Mouse (Mus musculus) liver, adult (tissue): ENCODE data around the gene Tbc1d4.

Experiments used
- GATA4 ChIP-seq: IDR thresholded peaks from 2 replicates; pipeline ENCODE4 v1.6.1; 2014; ENCODE audit warnings: mild to moderate bottlenecking, low read length; ENCODE audit not compliant: insufficient replicate concordance

Tbc1d4 gene

DNA sequence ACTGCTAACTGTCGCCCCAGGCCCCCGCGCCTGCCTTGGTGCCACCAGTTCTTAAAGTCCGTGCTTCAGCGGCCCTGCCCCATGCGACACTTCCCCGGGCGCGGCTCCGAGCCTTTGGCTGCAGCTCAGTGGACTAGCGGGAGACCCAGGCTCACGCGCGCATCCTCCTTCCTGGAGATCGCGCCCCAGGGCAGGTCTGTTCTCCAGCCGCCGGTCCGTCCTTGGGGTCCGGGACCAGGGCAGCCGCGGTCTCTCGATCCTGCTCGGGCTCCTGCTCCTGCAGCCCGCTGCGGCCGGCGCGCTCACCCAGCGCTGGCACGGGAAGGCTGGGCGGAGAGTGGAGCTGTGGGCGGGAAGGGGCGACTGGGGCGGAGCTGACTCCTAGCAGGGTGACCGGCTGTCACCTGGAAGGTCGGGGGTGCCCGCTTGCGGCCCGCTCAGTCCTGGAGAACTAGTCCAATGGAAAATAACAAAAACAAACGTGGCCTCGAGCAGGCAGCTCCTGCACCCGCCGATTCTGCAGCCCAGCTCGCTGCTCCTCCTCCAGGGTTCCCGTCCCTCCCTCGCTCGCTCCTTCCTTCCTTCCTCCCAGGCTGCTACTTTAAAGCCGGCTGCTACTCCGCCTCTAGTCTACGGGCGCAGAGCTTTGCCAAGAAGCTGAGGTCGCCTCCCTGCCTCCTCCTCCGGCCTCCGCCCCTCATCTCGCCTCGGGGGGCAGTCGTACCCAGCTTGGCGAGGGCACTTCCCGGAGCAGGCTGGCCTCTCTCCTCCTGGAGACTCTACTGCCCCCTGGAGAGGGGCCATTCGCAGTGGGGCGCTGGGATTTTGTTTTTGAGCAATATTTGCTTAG, at the start of gene Tbc1d4:
TSS of gene Tbc1d4 (minus strand) at position 673 of the 850 bp plus-strand sequence.
- TF ChIP-seq GATA4, result 0 out of 2 replicates have a peak, but pooled peaks have one; percentile 8

GRCm38 (mm10) chr14:101656307-101656706, 47.3 kb upstream of the Tbc1d4 start:
- no peak for TF ChIP-seq GATA4

- TF ChIP-seq GATA4, result no peak
Observed at GRCm38 (mm10) chr14:101654526-101654909, 45.5 kb upstream of the Tbc1d4 start.

DNA sequence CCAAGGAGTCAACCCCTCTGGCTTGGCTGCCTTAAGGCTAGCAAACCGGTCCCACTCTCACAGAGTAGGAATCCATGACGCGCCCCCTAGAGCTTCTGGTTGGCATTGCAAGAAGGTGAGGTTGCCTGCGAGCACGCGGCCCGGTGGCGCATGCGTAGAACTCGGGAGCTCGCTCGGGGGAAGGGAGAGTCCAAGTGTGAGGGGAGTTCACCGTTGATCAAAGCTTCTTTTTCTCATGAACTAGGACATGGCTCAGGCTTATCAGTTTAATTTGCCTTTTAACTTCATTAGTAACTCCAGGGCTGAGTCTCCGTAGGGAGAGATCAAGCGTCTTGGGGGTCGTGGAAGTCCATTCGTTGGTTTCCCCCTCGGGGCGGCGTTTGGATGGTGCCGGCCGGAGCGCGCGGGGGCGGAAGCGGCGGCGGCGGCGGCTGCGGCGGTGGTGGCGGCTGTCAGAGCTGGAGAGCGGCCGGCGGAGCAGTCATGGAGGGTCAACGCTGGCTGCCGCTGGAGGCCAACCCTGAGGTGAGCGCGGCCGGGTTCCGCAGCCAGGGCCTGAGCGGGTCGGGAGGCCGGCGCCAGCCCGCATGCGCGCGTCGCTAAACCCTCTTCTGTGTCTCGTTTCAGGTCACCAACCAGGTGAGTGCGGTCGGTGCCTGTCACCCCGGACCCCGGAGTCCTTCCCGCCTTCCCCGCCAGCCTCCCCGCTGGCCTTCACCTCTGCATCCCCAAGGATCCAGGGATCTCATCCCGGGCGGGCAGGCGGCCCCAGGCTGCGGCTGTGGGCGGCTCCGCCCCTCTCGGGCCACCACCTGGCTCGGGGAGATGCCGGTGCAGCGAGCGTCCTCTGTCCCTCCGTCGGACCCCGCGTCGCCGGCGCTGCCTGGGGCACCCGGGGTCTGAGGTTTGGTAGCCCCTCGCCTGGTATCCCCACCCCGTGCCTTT, 44.9 kb upstream of the Tbc1d4 start, which contains the start of gene Uchl3:
TSS of gene Uchl3 (plus strand) at position 387 of the 945 bp plus-strand sequence.
- TF ChIP-seq GATA4, result peak; percentile 9; the same call in 1 of the 2 replicates

DNA sequence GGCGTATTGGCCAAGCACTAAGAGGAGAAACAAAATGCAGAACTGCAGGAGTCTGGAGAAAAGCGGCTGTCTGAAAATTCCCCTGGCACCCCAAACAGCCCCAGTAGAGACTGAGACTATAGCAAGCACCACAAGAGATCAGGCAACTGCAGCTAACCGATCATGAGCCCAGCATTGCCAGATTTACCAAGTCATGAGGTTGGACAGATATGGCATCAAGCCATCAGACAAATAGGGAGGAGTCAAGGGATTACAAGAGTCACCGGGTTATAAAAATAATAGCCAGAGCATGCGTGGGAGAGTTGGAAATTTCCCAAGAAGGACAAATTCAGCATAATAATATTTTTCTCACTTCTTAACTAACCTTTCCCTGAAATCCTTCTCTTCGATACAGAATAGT, 43.6 kb upstream of the Tbc1d4 start:
- TF ChIP-seq GATA4, result no peak

DNA sequence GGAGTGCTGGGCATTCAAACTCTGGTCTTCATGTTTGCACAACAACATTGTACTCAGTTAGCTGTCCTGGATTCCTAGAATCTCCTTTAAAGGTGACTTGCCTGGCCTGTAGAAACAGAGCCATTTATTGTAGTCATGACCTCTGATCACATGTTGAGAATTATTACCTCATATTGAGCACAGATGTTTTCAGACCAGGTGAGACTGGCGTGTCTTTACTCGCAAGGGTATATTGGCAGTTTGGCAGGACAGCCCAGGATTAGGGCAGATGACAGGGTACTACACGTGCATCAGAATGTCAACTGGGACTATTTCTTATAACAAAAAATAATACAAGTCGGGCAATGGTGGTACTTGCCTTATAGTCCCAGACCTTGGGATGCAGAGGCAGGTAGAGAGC, 41.6 kb upstream of the Tbc1d4 start:
- no peak for TF ChIP-seq GATA4

DNA sequence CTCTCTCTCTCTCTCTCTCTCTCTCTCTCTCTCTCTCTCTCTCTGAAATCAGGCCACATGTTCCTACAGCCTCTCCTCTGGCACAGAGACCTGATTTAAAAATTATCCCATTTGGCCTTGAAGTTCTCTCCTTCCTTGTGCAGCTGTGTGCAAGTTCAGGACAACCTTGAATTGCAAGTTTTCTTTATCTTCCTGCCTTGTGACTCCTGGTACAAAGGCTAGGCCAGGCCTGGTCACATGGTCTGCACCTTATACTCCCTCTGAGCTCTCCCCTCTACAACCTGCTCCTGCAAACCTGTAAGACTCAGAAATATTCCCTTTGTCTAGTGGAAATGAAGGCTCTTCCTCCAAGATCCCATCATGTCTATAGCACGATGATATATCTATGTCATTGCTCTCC, 36.0 kb upstream of the Tbc1d4 start:
- TF ChIP-seq GATA4, result no peak

DNA sequence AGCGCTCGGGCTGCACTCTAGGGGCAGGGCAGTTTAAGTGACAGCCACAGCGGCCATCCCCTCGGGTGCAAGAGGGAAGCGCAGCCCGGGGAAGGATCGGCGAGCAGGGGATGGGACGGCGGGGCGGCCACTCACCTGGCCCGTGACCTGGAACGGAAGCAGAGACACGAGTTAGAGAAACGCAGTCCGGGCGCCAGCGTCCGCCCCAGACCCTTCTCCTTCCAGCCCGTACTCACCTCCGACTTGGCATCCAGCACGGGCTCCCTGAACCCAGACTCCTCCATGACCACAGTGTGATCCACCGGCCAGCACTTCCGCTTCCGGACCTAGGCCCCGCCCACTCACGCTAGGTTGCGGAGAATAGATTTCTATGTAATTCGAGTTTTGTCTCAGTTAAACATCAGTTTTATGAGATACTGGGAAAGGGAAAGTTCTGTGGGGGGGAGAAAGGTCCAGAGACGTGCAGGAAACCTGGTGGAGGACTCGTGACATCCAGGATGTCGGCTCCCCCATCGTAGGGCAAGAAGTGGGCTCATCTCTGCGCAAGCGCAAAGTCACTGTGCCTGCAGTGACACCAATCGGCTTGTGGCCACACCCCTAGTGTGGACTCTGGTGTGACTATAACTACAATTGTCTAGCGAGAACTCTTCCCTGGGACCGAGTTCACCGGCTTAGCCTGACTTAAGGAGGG, 31.3 kb upstream of the Tbc1d4 start, which contains the start of gene Commd6:
TSS of gene Commd6 (minus strand) at position 534 of the 691 bp plus-strand sequence.
- TF ChIP-seq GATA4, result no peak

DNA sequence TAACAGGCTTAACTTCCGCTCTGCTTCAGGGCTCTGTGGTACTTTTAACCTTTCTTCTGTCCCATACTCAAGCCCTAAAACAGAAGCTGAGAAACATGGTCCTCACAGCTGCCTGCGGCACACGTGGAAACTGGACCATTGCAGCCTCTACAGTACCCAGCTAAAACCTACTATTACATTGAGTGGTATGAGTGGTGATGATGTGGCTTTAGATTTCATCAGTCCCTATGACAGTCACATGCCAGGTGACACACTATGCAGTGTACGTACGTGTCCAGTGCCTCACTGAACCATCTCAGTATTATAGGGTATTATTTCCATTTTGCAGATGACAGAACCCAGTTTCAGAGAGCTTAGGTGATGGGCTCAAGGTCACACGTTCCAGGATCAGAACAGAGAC, 28.4 kb upstream of the Tbc1d4 start:
- no peak for TF ChIP-seq GATA4

DNA sequence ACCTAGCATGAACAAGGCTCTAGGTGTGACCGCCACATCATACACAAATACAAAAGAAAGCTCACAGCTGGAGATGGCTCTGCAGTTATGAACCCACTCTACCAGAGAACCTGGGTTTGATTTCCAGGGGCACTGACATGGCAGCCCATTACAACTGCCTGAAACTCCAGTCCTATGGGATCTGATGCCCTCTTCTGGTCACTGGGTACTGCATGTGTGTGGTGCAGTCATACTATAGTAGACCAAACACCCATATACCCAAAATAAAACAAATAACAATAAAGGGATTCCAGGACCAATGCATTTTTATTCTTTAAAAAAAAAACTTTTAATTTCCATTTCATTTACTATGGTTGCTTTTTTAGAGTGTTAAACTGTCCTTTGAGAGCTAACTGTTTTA, 26.8 kb upstream of the Tbc1d4 start:
- no peak for TF ChIP-seq GATA4

- no peak for TF ChIP-seq GATA4
Observed at GRCm38 (mm10) chr14:101630548-101630947, 21.6 kb upstream of the Tbc1d4 start.

DNA sequence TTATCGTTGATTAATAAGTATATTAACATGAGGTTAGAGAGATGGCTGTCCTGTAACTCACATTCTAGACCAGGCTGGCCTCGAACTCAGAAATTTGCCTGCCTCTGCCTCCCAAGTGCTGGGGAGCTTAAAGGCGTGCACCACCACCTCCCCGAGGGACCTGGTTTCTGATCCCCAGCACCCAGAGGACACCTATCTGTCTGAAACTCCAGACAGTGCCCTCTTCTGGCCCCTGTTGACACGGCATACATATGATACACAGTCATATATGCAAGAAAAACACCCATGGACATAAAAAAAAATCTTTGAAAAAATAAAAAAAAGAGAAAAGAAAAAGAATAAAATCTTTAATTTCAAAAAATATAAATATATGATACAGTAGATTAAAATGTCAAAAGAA, 8.7 kb upstream of the Tbc1d4 start:
- no peak for TF ChIP-seq GATA4

DNA sequence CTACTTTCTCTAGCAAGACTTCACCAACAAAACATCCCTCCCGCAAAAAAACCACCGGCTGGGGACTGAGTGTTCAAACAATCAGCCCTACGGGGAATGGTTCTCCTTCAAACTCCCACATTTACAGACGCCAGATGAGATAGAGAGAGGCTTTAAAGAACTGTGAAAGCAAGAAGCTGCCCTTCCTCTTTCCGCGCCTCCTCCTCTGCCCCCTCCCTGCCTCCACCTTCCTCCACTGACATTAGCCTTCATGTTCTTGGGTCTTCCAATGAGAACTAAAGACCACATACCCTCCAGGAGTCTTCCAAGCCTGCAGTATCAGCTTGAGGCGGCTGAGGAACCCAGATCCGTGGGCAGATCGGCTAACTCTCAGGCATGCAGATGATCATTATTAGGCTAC, 7.2 kb upstream of the Tbc1d4 start:
- TF ChIP-seq GATA4, result no peak

- no peak for TF ChIP-seq GATA4
Observed at GRCm38 (mm10) chr14:101613206-101613605, 4.2 kb upstream of the Tbc1d4 start.

DNA sequence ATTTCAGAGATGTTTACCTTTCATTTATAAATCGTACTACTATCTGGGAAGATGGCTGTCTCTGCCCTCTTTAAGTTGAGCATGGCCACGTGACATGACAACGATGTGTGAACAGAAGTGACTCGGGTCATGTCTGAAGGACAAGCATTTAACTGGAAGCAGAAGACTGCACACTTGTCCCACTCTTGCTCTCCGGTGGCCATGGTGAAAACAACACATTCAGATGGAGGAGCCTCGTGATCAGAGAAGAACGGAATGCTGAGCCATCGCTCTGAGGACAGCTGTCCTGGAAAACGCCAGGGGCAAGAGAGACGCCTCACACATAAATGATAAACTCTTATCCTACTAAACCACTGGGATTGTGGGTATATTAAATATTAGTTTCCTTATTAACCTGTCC, 1.7 kb upstream of the Tbc1d4 start:
- no peak for TF ChIP-seq GATA4

GRCm38 (mm10) chr14:101607631-101608518, 1.1 kb downstream of the Tbc1d4 start:
- no peak for TF ChIP-seq GATA4
